Mouse (Mus musculus) granulocyte monocyte progenitor cell, adult 5-6 weeks (primary cell): ENCODE data around the gene Nek1. TPM values are rescaled to one million over a fixed set of nuclear protein-coding genes. Genes with fewer than 3 reads are reported as not detected.

Source experiments
- ATAC-seq: replicated peaks from 2 replicates; pipeline ENCODE4 v1.8.0; 2016; ENCODE audit warnings: mild to moderate bottlenecking, moderate TSS enrichment, inconsistent platforms; ENCODE audit not compliant: poor library complexity, severe bottlenecking
- total RNA-seq, 2 experiments: library from RNA; stranded (forward) in 1 of 2; stranded (reverse) in 1 of 2; fragments of 200-712, 200-1000 nt in 1 of 2; fragments of >200 nt in 1 of 2; fragmentation: Nextera tagmentation in 1 of 2; gene quantifications; 2 replicates each; pipeline ENCODE4 v1.2.3; 2014 to 2017

The Nek1 gene
- total RNA-seq (2014; fragmentation: Nextera tagmentation): 15.3 and 18.1 TPM in 2 replicates
- total RNA-seq (2017): 19.3 and 19.6 TPM in 2 replicates

DNA sequence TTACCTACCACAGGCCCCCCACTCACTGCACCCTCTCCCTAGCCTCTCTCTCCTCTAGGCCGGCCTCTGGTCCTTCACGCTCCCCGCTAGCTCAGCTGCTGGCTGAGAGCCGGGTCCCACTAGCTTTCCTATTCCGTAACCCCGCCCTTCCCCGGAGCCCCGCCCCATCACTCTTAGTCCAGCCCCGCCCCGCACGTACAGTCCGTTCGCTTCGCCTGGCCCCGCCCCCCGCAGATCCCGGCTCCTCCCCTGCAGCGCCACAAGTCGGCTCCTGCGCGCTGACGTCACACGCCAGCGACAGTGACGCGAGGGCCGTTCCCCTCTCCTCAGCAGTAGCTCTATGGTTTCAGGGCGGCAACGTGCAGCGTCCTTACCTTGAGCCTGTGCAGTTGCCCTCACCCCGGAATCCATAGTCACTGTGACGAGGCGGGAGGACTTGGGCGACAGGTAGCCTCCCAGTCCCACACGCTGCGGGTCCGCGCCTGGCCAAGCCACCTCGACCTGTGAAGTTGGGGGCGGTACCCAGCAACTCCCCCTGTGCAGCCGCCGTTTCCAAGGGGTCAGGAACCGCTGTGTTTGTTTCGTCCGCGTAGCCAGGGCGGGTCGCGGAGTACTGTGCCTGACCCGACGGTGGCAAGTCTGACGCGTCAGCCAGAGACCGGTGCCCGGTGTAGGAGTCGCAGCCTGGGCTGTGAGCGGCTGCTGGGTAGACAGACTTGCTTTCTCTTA, at the start of gene Nek1:
Gene Nek1, plus strand, starts transcription at position 286 of the 729 bp plus-strand sequence.
- peak; percentile 89 for ATAC-seq

DNA sequence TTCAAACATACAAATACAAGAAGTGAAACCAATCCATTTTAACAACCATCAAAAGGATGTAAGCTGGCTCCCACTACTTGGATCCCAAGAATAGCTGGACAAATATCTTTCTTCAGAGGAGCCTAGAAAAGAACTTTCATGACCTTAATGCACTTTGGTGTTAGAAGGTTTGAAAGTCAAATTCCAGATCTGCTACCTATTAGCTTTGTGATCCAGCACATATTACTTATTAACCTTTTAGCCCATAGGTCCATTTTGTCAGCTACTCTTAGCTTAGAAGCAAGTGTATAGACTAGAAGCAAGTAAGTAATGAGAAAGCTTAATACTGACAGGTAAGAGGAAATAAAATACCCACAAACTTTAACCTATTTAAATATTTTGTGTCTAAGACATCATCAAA, 45.5 kb upstream of the Nek1 start:
- ATAC-seq: no peak

DNA sequence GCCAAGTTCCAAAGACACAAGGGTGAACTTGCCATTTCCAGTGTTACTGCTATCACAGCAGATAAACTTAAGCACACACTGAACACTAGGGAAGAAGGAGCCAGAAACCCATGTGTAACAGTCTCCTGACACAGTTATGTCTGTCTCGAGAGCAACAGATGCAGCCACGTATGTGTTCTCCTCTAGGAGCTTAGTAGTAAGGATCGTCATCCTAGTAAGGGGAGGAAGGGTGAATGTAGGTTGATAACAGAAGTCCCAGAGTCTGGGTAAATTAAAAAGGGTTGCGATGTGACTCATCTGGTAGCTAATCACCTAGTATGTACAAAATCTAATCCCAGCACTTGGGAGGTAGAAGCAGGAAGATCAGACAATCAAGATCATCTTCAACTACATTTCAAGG, 43.1 kb upstream of the Nek1 start:
- ATAC-seq: no peak

DNA sequence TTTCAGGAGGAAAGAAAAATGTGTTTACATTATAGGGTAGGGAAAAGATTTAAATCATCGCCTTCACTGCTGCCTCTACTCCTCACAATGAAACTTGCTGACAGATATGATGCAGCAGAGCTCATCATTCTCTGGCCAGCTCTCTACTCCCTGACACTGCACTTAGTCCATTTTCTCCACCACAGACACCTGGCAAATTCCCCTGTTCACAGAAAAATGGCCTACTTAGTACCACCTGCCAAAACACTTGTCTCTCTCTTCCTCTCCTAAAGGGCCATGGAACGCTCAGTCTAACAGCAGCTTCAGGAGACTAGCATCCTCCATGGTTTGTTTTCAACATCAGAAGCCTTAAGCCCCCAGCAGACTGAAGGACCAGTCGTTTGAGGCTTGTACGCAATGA, 41.7 kb upstream of the Nek1 start:
- no peak for ATAC-seq

DNA sequence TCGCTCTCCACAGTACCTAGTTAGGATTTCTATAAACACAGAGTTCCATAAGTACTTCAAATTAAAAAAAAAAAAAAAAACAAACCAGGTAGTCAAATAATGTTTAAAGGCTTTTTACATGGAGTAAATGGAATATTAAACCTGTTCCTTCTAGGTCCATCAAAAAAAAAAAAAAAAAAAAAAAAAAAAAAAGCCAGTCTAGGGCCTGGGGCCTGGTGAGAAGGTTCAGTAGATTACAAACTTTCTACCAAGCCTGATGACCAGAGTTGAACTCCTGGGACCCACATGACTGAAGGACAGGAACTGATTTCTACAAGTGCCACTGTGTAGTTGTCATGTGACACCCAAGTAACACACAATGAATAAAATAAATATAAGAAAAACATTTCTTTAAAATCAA, 41.2 kb upstream of the Nek1 start:
- ATAC-seq: no peak

DNA sequence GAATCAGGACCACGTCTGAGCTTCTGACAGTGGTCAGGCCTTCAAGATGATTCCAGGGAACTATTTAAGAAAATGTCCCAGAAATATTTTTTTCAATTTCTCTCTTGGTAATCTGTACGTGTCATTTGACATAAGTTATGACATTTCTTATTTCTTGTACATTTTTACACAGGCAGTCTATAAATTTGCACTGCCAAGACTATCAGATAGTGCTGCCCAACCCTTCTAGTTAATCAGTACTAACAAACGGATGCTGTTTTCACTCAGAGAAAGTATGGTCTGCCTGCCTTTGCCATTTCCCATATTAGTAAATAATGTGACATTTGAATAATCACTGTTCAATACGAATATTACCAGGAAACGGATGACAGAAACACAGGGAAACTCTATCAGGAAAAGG, 40.2 kb upstream of the Nek1 start:
- no peak for ATAC-seq

DNA sequence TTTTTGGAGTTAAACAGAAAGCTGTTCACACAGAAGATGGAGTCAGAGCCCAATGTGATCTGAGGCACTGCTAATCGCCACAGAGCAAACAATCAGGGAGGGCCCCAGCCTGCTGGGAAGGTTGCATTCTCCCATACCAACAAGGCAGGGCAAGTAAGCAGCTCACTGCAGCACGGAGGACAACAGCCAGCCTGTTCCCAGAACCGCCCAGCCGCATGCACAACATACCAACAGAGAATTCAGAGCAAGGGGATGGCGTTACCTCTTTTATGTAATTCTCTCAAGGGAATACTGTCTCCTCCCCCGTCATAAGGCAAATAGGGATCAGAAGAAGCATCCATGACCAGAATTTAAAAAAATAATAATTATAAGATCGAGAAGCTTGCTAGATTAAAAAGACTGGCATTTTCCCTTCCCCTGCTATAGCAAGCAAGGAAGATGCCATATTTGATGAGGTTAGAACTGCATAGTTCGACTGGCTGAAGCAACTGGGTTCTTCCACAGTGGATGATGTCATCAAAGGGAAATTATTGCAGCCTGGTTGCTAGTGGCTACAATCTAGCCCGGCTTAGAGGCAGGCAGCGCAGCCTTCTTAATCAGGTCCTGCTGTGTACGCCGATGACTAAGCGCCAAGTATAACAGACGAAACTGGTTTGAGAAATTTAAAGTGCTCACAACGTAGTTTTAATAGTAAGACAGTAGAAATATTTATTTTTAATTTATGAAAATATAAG, 38.5 kb upstream of the Nek1 start:
- ATAC-seq: peak; percentile 96

DNA sequence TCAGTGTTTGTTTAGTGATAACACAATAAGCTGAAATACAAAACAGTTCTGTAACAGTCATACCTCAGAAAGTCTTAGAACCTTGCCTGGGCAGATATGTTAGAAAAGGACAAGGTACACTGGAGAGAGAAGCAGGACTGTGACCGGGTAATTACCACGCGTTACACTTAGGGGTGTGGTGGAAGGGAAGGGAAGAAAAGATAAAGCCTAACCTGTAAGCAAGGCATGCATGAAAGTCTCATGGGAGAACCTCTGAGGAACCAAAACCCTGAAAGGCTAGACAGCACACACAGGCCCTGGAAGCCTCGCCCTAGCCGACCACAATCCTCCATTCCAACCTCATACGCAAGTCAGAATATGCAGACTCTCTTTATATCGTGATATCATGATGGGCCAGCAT, 36.1 kb upstream of the Nek1 start:
- no peak for ATAC-seq

DNA sequence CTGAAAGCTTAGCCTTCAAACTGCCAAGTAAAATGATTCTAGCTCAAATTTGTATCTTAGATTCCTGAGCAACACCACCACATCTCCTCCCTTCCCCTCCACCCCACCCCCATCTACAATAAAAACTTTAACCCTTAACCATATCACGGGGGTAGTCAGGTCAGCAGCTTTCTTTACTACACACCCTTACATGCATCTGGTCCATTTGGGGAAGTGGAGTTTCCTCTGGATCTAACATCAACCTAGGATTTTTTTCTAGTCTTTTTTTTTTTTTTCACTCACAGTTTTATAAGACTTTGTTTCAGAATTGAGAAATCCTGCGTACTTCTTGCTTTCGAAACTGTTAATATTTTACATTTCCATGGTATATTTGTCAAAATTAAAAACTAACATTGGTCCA, 30.2 kb upstream of the Nek1 start:
- ATAC-seq: peak; percentile 94

DNA sequence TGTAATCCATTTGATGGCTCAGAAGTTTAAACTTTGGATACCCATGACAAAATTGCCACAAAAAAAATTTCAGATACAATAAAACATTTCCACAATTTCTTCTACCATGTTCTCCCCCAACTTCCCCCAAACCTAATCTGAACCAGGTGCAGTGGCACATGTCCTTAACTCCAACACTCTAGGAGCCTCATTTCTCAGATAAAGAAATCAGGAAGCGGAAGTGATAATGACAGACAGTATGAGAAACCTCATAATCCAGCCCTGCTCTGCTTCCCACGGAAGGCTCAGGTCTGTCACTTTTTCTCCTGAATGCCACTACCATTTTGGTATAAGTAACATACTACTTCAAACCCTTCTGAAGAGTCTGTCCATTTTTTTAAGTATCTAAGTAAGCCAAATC, 29.1 kb upstream of the Nek1 start:
- ATAC-seq: peak; percentile 46

DNA sequence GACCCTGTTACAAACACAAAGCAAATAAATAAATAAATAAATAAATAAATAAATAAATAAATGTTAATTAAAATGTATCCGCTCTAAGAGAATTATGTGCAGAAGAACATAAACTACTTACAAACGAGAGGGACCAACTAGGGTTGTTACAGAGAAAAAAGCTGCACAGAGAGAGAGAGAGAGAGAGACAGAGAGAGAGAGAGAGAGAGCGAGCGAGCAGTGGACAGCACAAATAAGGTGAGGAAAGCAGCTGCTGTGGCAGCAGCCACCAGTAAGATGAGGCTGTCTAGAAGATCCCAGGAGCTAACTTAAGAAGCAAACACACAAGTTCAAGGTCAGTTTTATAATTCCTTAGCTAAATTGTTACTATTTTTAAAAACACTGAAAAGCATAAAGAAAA, 28.5 kb upstream of the Nek1 start:
- ATAC-seq: no peak

DNA sequence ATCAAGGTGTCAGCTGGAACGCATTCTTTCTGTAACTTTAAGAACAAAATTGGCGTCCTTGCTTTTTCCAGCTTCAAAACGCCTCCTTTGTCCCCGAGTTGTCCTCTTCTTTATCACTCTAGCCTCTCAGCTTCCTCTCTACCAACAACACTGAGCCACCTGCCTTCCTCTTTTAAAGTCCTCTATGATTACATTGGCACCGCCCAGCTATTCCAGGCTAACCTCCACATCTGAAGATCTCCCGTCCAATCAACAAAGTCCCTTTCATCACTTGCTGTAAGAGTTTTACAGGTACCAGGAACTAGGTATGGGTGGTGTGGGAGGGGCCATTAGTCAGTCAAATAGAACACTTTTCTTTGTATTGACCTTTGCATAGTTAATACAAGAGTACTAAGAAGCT, 27.7 kb upstream of the Nek1 start:
- no peak for ATAC-seq

DNA sequence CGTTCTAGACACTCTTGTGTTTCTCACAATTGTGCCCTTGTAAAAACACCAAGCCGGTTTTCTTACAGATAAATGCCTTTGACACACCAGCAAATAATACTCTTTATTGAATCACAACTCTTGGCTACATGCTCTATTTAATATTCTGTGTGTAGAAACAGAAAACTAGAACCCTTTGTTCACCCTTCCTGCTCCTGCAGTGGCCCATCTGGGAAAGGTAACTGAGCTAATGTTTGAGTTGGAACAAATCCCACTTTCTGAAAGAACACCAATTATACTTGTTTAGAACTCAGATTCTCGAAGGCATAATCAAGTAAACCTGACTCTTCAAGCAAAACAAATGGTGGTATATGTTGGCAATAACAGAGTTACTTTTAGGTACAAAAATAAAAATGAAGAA, 27.3 kb upstream of the Nek1 start:
- no peak for ATAC-seq

DNA sequence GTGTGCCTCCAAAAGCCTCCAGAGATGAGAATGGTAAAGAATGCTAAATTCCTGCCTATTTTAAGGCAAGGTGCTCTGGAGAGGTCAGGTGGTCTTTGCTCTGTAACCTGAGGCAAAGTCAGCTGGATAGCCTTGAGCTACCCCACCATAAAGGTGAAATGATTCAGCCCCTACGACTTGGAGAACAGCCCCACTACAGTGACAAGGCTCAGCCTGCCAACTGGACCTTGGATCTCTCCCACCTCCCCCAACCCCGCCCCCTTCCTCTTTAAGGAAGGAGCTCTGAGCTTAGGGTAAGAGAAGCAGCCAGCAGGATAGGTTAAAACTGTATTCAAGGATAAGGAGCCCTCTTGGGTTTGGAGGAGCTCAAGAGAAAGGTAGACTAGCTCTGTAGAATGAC, 23.9 kb upstream of the Nek1 start:
- ATAC-seq: no peak; the same call in 1 of the 2 replicates

DNA sequence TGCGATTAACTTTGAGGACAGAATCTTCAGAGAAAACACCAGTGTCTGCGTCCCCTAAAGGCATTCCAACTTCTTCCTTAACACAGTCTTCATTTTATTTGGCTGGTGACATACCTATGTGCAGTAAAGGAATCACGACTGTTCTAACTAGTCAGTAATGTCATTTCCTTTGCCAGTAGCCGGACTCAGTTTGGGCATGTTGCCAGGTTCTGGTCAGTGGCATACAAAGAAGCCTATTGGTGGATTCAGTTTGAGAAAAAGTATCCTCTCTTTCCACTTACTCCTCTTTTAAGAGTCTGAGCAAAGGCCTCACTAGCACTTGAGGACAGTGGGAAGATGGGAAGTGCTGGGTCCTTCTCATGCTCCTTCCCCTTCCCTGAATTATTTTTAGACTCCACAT, 21.2 kb upstream of the Nek1 start:
- ATAC-seq: no peak

DNA sequence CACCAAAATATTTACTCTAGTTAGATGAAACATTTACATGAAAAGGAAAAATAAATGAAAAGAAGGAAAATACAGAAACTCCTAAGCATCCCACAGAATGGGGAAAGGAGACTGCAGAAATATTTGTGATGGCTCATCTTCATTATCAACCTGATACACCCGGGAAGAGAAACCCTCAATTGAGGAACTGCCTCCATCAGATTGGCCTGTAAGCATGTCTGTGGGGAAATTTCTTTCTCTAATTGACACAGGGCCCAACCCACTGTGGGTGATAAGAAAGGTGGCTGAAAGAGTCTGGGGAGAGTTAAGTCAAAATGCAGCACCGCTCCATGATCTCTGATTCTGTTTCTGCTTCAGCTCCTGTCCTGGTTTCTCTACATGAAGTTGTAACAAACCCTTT, 19.5 kb upstream of the Nek1 start:
- peak; percentile 77 for ATAC-seq

DNA sequence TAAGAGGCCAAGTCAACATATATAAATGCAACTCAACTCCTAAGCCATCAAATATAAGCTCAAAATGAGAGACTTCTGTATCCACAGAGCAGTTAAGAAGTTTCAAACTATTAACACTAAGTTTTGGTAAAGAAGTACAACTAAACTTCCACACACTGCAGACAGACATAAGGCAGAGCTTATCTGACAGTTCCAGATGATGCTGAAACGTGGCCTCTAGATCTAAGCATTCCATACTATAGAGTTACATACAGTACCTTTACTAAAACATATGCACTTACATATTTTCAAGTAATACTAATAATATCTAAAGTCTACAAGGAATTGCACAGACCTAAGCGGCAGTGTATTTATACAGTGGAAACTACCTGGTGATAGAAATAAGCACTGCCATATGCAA, 18.2 kb upstream of the Nek1 start:
- ATAC-seq: no peak

DNA sequence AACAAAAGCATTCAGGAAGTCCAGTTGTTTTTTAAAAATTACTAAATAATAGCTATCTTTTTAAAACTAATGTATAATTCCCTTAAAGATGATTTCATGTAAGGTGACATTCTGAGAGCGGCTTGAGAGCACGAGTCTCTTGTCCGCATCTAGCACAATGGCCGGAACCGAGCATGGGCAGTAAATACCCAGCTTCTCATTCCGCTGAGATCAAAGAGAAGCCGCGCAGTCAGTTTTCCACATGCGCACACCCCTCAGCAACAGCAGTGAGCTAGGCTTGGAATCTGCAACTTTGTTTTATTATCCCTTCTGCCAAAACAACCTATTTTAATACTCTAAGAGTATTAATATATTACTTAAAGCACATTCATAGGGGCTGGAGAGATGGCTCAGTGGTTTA, 16.2 kb upstream of the Nek1 start:
- ATAC-seq: no peak

DNA sequence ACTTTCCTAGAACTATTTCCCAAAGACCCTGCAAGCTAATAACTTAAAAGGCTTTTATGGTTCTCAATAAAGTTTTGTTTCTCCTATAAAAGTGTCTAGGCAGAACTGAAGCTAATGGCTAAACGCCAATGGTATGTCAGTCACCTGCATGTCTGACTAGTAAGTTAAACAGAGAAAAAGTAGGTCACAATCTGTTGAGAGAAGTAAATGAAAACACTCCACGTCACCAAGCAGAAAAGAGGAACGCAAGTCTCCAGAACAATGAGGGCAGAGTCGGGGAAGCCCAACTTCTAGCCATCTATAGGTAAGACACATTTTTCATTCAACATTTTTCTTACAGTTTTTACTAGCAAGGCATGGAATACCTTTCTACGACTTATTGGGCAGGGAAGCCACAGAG, 14.5 kb upstream of the Nek1 start:
- ATAC-seq: no peak

DNA sequence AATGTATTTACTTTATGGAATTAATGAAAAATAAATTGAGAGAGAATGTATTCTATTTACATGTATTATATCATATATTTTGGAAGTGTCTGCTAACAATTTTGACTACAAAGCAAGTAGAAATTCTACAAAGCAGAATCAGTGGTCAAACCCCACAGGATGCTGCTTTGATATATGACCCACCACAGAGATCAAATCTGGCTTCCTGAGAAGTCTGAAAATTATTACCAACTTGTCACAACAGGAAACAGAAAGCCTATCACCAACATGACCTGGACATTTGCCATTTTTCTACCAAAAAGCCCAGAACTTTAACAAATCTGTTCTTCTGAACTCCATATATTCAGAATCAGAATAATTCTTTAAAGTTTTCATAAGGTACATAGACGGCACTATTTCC, 11.6 kb upstream of the Nek1 start:
- ATAC-seq: no peak

DNA sequence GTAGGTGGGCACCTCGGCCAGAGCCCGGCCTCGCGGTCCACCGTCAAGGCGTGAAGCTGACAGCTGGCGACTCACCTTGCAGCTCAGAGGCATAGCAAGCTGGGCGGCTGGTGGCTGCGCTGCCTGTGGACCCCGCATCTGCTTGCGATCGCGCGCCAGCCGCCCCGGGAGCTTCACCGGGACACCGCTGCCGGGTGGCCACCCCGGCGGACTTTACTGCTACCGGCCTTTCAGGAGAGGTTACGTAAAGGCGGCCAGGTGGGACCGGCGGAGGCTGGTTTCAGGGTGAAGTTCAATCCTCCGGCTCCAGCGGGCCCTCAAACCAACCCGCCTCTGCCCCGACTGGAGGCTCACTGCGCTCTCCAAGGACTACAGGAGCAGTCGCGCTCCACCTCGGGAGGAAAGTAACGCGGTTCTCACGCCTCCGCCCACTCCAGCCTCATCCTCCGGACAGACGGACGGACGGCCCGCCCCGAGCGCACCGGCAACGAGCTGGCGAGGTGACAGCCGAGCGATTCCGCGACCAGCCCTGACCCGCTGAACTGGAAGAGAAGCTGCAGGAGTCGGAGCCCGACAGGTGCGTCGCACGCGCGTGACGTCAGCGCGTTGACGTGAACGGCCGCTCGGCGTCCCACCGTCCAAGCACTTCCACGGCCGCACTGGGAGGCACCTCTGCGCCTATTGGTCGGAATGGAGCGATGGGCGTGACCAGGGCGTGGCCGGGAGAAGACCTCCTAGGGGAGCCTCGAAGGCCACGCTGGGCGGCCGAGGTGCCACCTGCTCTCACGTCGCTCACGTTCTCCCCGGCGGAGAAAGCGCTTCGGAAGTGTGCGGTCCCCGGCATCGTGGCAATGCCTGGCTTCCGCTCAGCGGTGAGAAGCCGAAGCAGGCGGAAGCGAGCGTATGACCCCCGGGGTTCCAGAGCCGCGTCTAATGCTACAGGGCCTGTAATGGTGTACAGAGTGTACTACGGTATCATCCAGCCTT, 10.0 kb upstream of the Nek1 start, which contains the start of gene Clcn3:
Gene Clcn3, minus strand, starts transcription at position 600 of the 987 bp plus-strand sequence.
- peak; percentile 90 for ATAC-seq
